Mouse (Mus musculus): ENCODE results near the gene Cbx2.
A peak's percentile ranks its signal among the peaks of the same experiment; 100 is the strongest.

Cbx2 gene

GRCm38 (mm10) chr11:119042466-119043272, 19.9 kb downstream of the Cbx2 start:
- DNase-seq (ENCODE audit: low spot score) = no peak

- DNase-seq (ENCODE audit: low spot score) = no peak
Measured at GRCm38 (mm10) chr11:119043273-119043540, 20.4 kb downstream of the Cbx2 start.

- DNase-seq (ENCODE audit: low spot score) = no peak
Measured at GRCm38 (mm10) chr11:119043761-119044550, 21.2 kb downstream of the Cbx2 start.

- no peak for DNase-seq (ENCODE audit: low spot score)
Measured at GRCm38 (mm10) chr11:119044551-119045337, 22.0 kb downstream of the Cbx2 start.

GRCm38 (mm10) chr11:119046601-119047245, 24.0 kb downstream of the Cbx2 start:
- no peak for DNase-seq (ENCODE audit: low spot score)

- no peak for DNase-seq (ENCODE audit: low spot score)
Measured at GRCm38 (mm10) chr11:119047261-119048132, 24.7 kb downstream of the Cbx2 start.

GRCm38 (mm10) chr11:119048133-119048510, 25.4 kb downstream of the Cbx2 start:
- no peak for DNase-seq (ENCODE audit: low spot score)

- no peak for DNase-seq (ENCODE audit: low spot score)
Measured at GRCm38 (mm10) chr11:119050361-119050760, 27.6 kb downstream of the Cbx2 start.

GRCm38 (mm10) chr11:119051426-119051825, 28.7 kb downstream of the Cbx2 start:
- no peak for DNase-seq (ENCODE audit: low spot score)

- DNase-seq (ENCODE audit: low spot score) = no peak
Measured at GRCm38 (mm10) chr11:119051927-119052660, 29.3 kb downstream of the Cbx2 start.

- DNase-seq (ENCODE audit: low spot score) = no peak
Measured at GRCm38 (mm10) chr11:119052661-119053256, 30.0 kb downstream of the Cbx2 start.

GRCm38 (mm10) chr11:119053257-119053670, 30.5 kb downstream of the Cbx2 start:
- DNase-seq (ENCODE audit: low spot score) = peak; percentile 52

GRCm38 (mm10) chr11:119053738-119054350, 31.1 kb downstream of the Cbx2 start:
- DNase-seq (ENCODE audit: low spot score) = no peak

GRCm38 (mm10) chr11:119054351-119055345, 31.9 kb downstream of the Cbx2 start:
- no peak for DNase-seq (ENCODE audit: low spot score)

GRCm38 (mm10) chr11:119055571-119056131, 32.9 kb downstream of the Cbx2 start:
- DNase-seq (ENCODE audit: low spot score) = no peak

GRCm38 (mm10) chr11:119056301-119057211, 33.8 kb downstream of the Cbx2 start:
- DNase-seq (ENCODE audit: low spot score) = no peak

- DNase-seq (ENCODE audit: low spot score) = no peak
Measured at GRCm38 (mm10) chr11:119057291-119057690, 34.5 kb downstream of the Cbx2 start.

Measured in spleen, adult 12 weeks (tissue).